Mouse (Mus musculus) activated CD4-positive, CD25-positive, alpha-beta regulatory T cell, adult 9 weeks (primary cell): ENCODE measurements around the gene E330021D16Rik. TPM values are rescaled to one million over a fixed set of nuclear protein-coding genes. Genes with fewer than 3 reads are reported as not detected.

Experiments used
- polyA plus RNA-seq: library from polyadenylated mRNA; unstranded; fragments of 100-300 nt; shearing (Covaris generic); gene quantifications from one replicate; pipeline ENCODE4 v1.2.1, GENCODE M21; 2017

The E330021D16Rik gene
- polyA plus RNA-seq, result 2.0 TPM

DNA sequence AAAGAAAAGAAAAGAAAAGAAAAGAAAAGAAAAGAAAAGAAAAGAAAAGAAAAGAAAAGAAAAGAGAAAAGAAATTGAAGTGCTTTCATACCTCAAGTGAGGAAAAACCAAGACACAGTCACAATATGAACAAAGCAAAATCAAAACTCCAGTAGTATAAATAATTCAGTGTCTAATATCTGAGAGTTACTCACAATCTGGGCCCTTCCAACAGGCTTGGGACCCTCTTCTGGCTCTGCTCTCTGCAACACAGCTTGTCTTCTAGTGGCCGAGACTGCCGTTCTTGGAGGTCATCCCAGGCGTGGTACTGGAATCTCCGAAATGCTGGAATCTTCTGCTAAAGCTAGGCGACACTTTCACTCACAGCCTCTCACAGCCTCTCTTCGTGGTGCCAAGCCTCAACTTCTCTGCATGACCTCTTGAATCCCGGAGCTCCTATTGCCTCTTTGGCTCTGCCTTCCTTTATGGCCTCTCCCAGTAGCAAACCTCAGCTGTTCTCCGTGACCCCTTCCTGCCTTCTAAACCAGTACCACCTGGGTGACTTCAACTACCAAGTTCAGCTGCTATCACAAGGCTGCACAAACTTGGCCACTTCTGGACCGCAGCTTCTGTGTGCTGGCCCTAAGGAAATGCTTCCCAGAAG lies at the start of gene E330021D16Rik:
Gene E330021D16Rik, minus strand, starts transcription at position 437 of the 643 bp plus-strand sequence.

Other genes with a start within 250 kb of the E330021D16Rik start
- gene Grin2b, start 242.1 kb downstream of the E330021D16Rik start, polyA plus RNA-seq, result 0.01 TPM
- 0.18 TPM for gene Gm8994, start 88.0 kb downstream of the E330021D16Rik start, polyA plus RNA-seq
- 201 TPM for gene Atf7ip, start 90.6 kb upstream of the E330021D16Rik start, polyA plus RNA-seq
- gene Plbd1, start 246.4 kb upstream of the E330021D16Rik start, polyA plus RNA-seq, result 2.5 TPM